Mouse (Mus musculus): Measurements from ENCODE around the gene 9930104L06Rik.

- no peak for TF ChIP-seq POLR2A (IDR thresholded peaks at IDR 0.05; ENCODE audit: insufficient read depth, low read depth, low read length)
- TF ChIP-seq CTCF (IDR thresholded peaks at IDR 0.05; ENCODE audit: insufficient read depth, low read depth, low read length), result no peak
Observed at GRCm38 (mm10) chr4:124905417-124905816, 31.4 kb upstream of the 9930104L06Rik start.
